Mouse (Mus musculus): Measurements from ENCODE around the gene Aamdc. TPM values are rescaled to one million over a fixed set of nuclear protein-coding genes. Genes with fewer than 3 reads are reported as not detected.

Aamdc gene
- 33.4 and 35.3 TPM in 2 replicates for polyA plus RNA-seq (2016; fragmentation: Nextera tagmentation; extraction: Ambion mirVana)

- peak within 1 kb of the TSS; percentile 99 for H3K9ac ChIP-seq (replicated peaks)
- H3K27me3 ChIP-seq, result no peaks in the 10 kb centered on the region
- peaks cover 14% of the 10 kb centered on the region for H3K4me1 ChIP-seq
- under 1% methylated on average over 63 of the region's 68 CpGs for WGBS
- peak within 1 kb of the TSS; percentile 78 for H3K4me2 ChIP-seq (replicated peaks)
- no peaks in the 10 kb centered on the region for H3K9me3 ChIP-seq
- peak within 1 kb of the TSS; percentile 98 for H3K27ac ChIP-seq (replicated peaks)
- peak within 1 kb of the TSS; percentile 88 for H3K4me3 ChIP-seq
- peak; percentile 95 for ATAC-seq (ENCODE audit: low FRiP score, low read depth)
- no peaks in the 10 kb centered on the region for H3K36me3 ChIP-seq
These were observed at the start of gene Aamdc, which contains the start of gene Rsf1 for GRCm38 (mm10) chr7:97579067-97579975. Aamdc (minus strand) TSS chr7:97579497. Rsf1 (plus strand) TSS chr7:97579889.

DNA sequence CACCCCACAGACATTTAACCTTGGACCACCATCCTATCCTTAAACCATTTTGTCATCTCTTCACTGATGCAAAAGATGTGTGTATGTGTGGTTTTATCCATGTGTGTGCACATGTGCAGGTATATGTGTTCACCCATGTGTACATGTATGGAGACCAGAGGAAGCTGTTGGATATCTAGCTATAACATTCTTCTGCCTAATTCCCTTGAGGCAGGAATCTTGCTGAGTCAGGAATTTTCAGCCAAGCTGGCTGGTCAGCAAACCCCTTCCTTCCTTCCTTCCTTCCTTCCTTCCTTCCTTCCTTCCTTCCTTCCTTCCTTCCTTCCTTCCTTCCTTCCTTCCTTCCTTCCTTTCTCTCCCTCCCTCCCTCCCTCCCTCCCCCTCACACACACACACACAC is 44.1 kb upstream of the Aamdc start:
- H3K4me1 ChIP-seq, result 0 out of 2 replicates have a peak, but pooled peaks cover 7% of the 10 kb centered on the region
- H3K4me3 ChIP-seq, result no peak overlapping the region
- ATAC-seq (ENCODE audit: low FRiP score, low read depth), result no peak

GRCm38 (mm10) chr7:97622676-97623075 is 43.4 kb upstream of the Aamdc start:
- H3K9ac ChIP-seq (replicated peaks), result no peak overlapping the region
- H3K4me1 ChIP-seq, result 0 out of 2 replicates have a peak, but pooled peaks cover 7% of the 10 kb centered on the region
- no peaks in the 10 kb centered on the region for H3K9me3 ChIP-seq
- no peak overlapping the region for H3K4me2 ChIP-seq (replicated peaks)
- no peak for ATAC-seq (ENCODE audit: low FRiP score, low read depth)
- H3K27me3 ChIP-seq, result no peaks in the 10 kb centered on the region
- H3K36me3 ChIP-seq, result peaks cover 10% of the 10 kb centered on the region
- no peak overlapping the region for H3K27ac ChIP-seq (replicated peaks)
- WGBS, result 97% methylated on average over 1 of the region's 1 CpGs
- H3K4me3 ChIP-seq, result no peak overlapping the region

More for the DNA sequence above, 44.1 kb upstream of the Aamdc start:
- 0 out of 2 replicates have a peak, but pooled peaks cover 3% of the 10 kb centered on the region for H3K36me3 ChIP-seq
- no peaks in the 10 kb centered on the region for H3K9me3 ChIP-seq
- no peak overlapping the region for H3K4me2 ChIP-seq (replicated peaks)
- H3K9ac ChIP-seq (replicated peaks), result no peak overlapping the region
- H3K27me3 ChIP-seq, result no peaks in the 10 kb centered on the region
- H3K27ac ChIP-seq (replicated peaks), result no peak overlapping the region

- Histone ChIP-seq H3K27me3 (no peaks in the 10 kb centered on the region), H3K36me3 (peaks cover 11% of the 10 kb centered on the region), H3K4me2 (replicated peaks) (no peak overlapping the region), H3K4me1 (0 out of 2 replicates have a peak, but pooled peaks cover 7% of the 10 kb centered on the region), H3K4me3 (no peak overlapping the region), H3K9ac (replicated peaks) (no peak overlapping the region), H3K9me3 (no peaks in the 10 kb centered on the region), H3K27ac (replicated peaks) (no peak overlapping the region)
- ATAC-seq (ENCODE audit: low FRiP score, low read depth), result no peak
- WGBS, result 94% methylated on average over 5 of the region's 5 CpGs
These were observed 42.0 kb upstream of the Aamdc start for GRCm38 (mm10) chr7:97621346-97621745.

DNA sequence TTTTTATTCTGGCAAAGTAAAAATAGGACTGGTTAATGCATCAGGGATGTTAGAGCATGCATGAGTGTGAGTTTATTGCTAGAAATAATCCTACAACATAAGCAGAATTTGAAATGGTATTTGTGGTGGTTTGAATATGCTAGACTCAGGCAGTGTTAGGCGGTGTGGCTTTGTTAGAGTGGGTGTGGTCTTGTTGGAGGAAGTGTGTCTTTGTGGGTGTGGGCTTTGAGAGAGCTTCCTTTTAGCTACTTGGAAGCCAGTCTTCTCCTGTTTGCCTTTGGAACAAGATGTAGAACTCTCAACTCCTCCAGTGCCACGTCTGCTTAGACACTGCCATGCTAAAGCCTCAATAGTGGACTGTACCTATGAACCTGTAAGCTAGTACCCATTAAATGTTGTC is 19.3 kb upstream of the Aamdc start:
- Histone ChIP-seq H3K27ac (replicated peaks) (no peak overlapping the region), H3K4me2 (replicated peaks) (no peak overlapping the region), H3K9me3 (no peaks in the 10 kb centered on the region), H3K27me3 (no peaks in the 10 kb centered on the region), H3K36me3 (no peaks in the 10 kb centered on the region), H3K9ac (replicated peaks) (no peak overlapping the region), H3K4me1 (no peaks in the 10 kb centered on the region), H3K4me3 (no peak overlapping the region)
- 93% methylated on average over 2 of the region's 2 CpGs for whole genome bisulfite sequencing
- ATAC-seq (ENCODE audit: low FRiP score, low read depth), result no peak

- Histone ChIP-seq H3K27me3 (no peaks in the 10 kb centered on the region), H3K4me1 (peaks cover 9% of the 10 kb centered on the region; the same call in 1 of the 2 replicates), H3K27ac (replicated peaks) (no peak overlapping the region), H3K9me3 (no peaks in the 10 kb centered on the region), H3K9ac (replicated peaks) (no peak overlapping the region), H3K4me3 (no peak overlapping the region), H3K4me2 (replicated peaks) (no peak overlapping the region), H3K36me3 (peaks cover 10% of the 10 kb centered on the region)
- 92% methylated on average over 2 of the region's 2 CpGs for WGBS
- no peak for ATAC-seq (ENCODE audit: low FRiP score, low read depth)
These were observed 14.2 kb upstream of the Aamdc start for GRCm38 (mm10) chr7:97593535-97593934.

GRCm38 (mm10) chr7:97592396-97592795 is 13.1 kb upstream of the Aamdc start:
- Histone ChIP-seq H3K9ac (replicated peaks) (no peak overlapping the region), H3K4me2 (replicated peaks) (no peak overlapping the region), H3K27ac (replicated peaks) (no peak overlapping the region), H3K4me3 (no peak overlapping the region), H3K36me3 (peaks cover 10% of the 10 kb centered on the region), H3K9me3 (no peaks in the 10 kb centered on the region), H3K27me3 (no peaks in the 10 kb centered on the region), H3K4me1 (peaks cover 9% of the 10 kb centered on the region; the same call in 1 of the 2 replicates)
- no peak for ATAC-seq (ENCODE audit: low FRiP score, low read depth)
- WGBS, result 100% methylated on average over 4 of the region's 4 CpGs

DNA sequence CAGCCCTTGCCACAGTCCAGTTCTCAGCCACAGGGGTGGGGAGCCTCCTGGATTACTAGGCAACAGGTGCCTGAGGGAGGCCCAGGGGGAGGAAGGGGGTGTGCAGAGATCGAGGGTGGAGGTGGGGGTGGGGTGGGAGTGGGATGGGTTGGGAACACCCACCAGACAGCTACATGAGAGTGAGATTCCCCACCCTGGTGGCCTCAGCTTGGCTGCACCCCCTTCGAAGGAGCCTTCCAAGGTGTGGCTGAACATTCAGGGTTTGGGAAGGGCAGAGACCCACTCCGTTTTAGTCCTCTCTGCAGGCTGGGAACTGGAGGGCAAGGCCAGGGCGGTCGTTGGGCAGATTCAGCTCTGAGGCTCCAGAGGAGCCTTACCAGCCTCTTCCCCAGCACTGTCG is 12.0 kb upstream of the Aamdc start:
- Histone ChIP-seq H3K4me2 (replicated peaks) (no peak overlapping the region), H3K27ac (replicated peaks) (no peak overlapping the region), H3K9me3 (no peaks in the 10 kb centered on the region), H3K27me3 (no peaks in the 10 kb centered on the region), H3K4me3 (no peak overlapping the region), H3K36me3 (peaks cover 10% of the 10 kb centered on the region), H3K4me1 (peaks cover 9% of the 10 kb centered on the region; the same call in 1 of the 2 replicates), H3K9ac (replicated peaks) (no peak overlapping the region)
- 81% methylated on average over 6 of the region's 6 CpGs for WGBS
- no peak for ATAC-seq (ENCODE audit: low FRiP score, low read depth)

GRCm38 (mm10) chr7:97590488-97590887 is 11.2 kb upstream of the Aamdc start:
- peaks cover 9% of the 10 kb centered on the region; the same call in 1 of the 2 replicates for H3K4me1 ChIP-seq
- no peaks in the 10 kb centered on the region for H3K27me3 ChIP-seq
- ATAC-seq (ENCODE audit: low FRiP score, low read depth), result no peak
- no peak overlapping the region for H3K4me2 ChIP-seq (replicated peaks)
- no peak overlapping the region for H3K4me3 ChIP-seq
- H3K9ac ChIP-seq (replicated peaks), result no peak overlapping the region
- 49% methylated on average over 3 of the region's 3 CpGs for WGBS
- H3K36me3 ChIP-seq, result peaks cover 10% of the 10 kb centered on the region
- H3K9me3 ChIP-seq, result no peaks in the 10 kb centered on the region
- H3K27ac ChIP-seq (replicated peaks), result 0 out of 2 replicates have a peak overlapping the region, but pooled peaks have one; percentile 17

GRCm38 (mm10) chr7:97588506-97588905 is 9.2 kb upstream of the Aamdc start:
- Histone ChIP-seq H3K27me3 (no peaks in the 10 kb centered on the region), H3K4me2 (replicated peaks) (no peak overlapping the region), H3K27ac (replicated peaks) (no peak overlapping the region), H3K9ac (replicated peaks) (no peak overlapping the region), H3K36me3 (peaks cover 10% of the 10 kb centered on the region), H3K4me3 (no peak overlapping the region), H3K4me1 (peaks cover 9% of the 10 kb centered on the region; the same call in 1 of the 2 replicates), H3K9me3 (no peaks in the 10 kb centered on the region)
- WGBS, result 74% methylated on average over 5 of the region's 5 CpGs
- ATAC-seq (ENCODE audit: low FRiP score, low read depth), result no peak

- Histone ChIP-seq H3K36me3 (no peaks in the 10 kb centered on the region), H3K9me3 (no peaks in the 10 kb centered on the region), H3K27ac (replicated peaks) (peak overlapping the region; percentile 98), H3K4me3 (peak overlapping the region; percentile 88), H3K4me1 (peaks cover 14% of the 10 kb centered on the region), H3K4me2 (replicated peaks) (peak overlapping the region; percentile 78), H3K27me3 (no peaks in the 10 kb centered on the region), H3K9ac (replicated peaks) (peak overlapping the region; percentile 99)
- WGBS, result under 1% methylated on average over 11 of the region's 11 CpGs
- peak; percentile 35 for ATAC-seq (ENCODE audit: low FRiP score, low read depth)
These were observed 1.5 kb upstream of the Aamdc start for GRCm38 (mm10) chr7:97580843-97581214.
